Comparison of ENCODE assay signal across 33 mouse cellular contexts in the genomic region with DNA sequence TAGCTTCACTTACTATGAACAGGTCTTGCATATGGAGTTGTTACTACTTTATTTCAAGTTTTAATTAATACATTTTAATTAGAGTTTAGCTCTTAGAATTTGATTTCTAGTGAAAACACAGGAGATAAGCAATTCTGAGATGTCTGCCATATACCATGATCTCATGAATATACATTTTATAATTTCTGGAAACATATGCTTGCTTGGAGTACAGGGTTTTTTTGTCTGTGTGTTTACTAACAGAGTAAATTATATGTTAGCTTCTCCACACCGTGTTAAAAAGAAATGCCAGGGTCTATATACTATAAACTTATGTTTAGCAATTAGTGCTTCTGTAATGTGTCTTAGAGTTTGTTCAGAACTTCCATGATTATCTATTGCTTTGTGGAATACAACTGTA.
"Had no signal": no experiment of that assay in that cellular context is flagged by ENCODE, and none has a peak within 500 bp of the region (broad histone marks: within the 10 kb centered on the region; RNA-seq: fewer than 3 reads in every experiment).

No protein-coding gene starts in this region.

- H3K27ac ChIP-seq: heart, embryonic 13.5 days; heart, embryonic 15.5 days; hindbrain, embryonic 10.5 days; hindbrain, embryonic 12.5 days; hindbrain, embryonic 13.5 days; hindbrain, embryonic 14.5 days; hindbrain, embryonic 15.5 days; hindbrain, postnatal 0 days; intestine, embryonic 15.5 days; kidney, embryonic 15.5 days; kidney, postnatal 0 days; layer of hippocampus, adult 2 months; left cerebral cortex, adult 2 months had no signal

- H3K4me2 ChIP-seq: heart, embryonic 13.5 days; heart, embryonic 15.5 days; hindbrain, embryonic 12.5 days; hindbrain, embryonic 13.5 days; hindbrain, embryonic 14.5 days; hindbrain, embryonic 15.5 days; intestine, embryonic 15.5 days; kidney, embryonic 15.5 days had no signal

- H3K9me3 ChIP-seq: heart, embryonic 13.5 days; heart, embryonic 15.5 days; hindbrain, embryonic 10.5 days; hindbrain, embryonic 12.5 days; hindbrain, embryonic 13.5 days; hindbrain, embryonic 15.5 days; intestine, embryonic 15.5 days; kidney, embryonic 15.5 days had no signal

- H3K36me3 ChIP-seq: heart, embryonic 13.5 days; heart, embryonic 15.5 days; hindbrain, embryonic 10.5 days; hindbrain, embryonic 12.5 days; hindbrain, embryonic 13.5 days; hindbrain, embryonic 15.5 days; intestine, embryonic 15.5 days; kidney, embryonic 15.5 days had no signal

- H3K4me3 ChIP-seq: heart, embryonic 13.5 days; heart, embryonic 15.5 days; hindbrain, embryonic 10.5 days; hindbrain, embryonic 12.5 days; hindbrain, embryonic 13.5 days; hindbrain, embryonic 15.5 days; intestine, embryonic 15.5 days; kidney, embryonic 15.5 days; layer of hippocampus, adult 2 months; left cerebral cortex, adult 2 months had no signal

- DNase-seq: heart, postnatal 10 days; heart, postnatal 14 days; heart, postnatal 36 days; heart, postnatal 4 days; kidney, adult 11 months; kidney, adult 18-20 months; kidney, adult 2 months; kidney, adult 8-10 months; kidney, adult 9 months; kidney, postnatal 10 days; kidney, postnatal 14 days; kidney, postnatal 25 days; kidney, postnatal 36 days; kidney, postnatal 4 days; layer of hippocampus, adult 9-11 months; layer of hippocampus, postnatal 36 days had no signal

- ATAC-seq: hindbrain, embryonic 16.5 days; hindbrain, postnatal 0 days; inflammation-experienced regulatory T-cells, adult 6 months; intestine, embryonic 15.5 days; intestine, embryonic 16.5 days; intestine, postnatal 0 days had no signal

- H3K4me1 ChIP-seq: heart, embryonic 13.5 days; heart, embryonic 15.5 days; hindbrain, embryonic 10.5 days; hindbrain, embryonic 12.5 days; hindbrain, embryonic 13.5 days; hindbrain, embryonic 15.5 days; intestine, embryonic 15.5 days; kidney, embryonic 15.5 days had no signal

- H3K27me3 ChIP-seq: heart, embryonic 13.5 days; heart, embryonic 15.5 days; hindbrain, embryonic 12.5 days; hindbrain, embryonic 13.5 days; hindbrain, embryonic 15.5 days; intestine, embryonic 15.5 days; kidney, embryonic 15.5 days had no signal

- H3K9ac ChIP-seq: heart, embryonic 13.5 days; heart, embryonic 15.5 days; hindbrain, embryonic 12.5 days; hindbrain, embryonic 13.5 days; hindbrain, embryonic 14.5 days; hindbrain, embryonic 15.5 days; intestine, embryonic 15.5 days; kidney, embryonic 15.5 days had no signal
